Mouse (Mus musculus): ENCODE measurements around the gene Slc16a4.

Gene Slc16a4

GRCm38 (mm10) chr3:107360341-107360740 is 69.3 kb downstream of the Slc16a4 start:
- no peak for DNase-seq (ENCODE audit: low spot score in 2 of 2)
